Mouse (Mus musculus) small intestine, adult 2 months (tissue): ENCODE results near the gene Pcca.

Experiments
- CTCF ChIP-seq: fragments of 200-500 bp; IDR thresholded peaks from 2 replicates; pipeline ENCODE4 v1.5.1; 2012; ENCODE audit warnings: low read depth, mild to moderate bottlenecking, control low read depth, inconsistent platforms, low read length, moderate library complexity, mixed read lengths; ENCODE audit not compliant: insufficient replicate concordance, insufficient read length; ENCODE audit errors: extremely low read depth
- POLR2A ChIP-seq: fragments of 200-500 bp; IDR thresholded peaks from 2 replicates; pipeline ENCODE4 v1.6.1; 2012; ENCODE audit warnings: low read depth, mild to moderate bottlenecking, control low read depth, inconsistent platforms, low read length, moderate library complexity

- TF ChIP-seq CTCF (no peak), POLR2A (no peak)
Observed at GRCm38 (mm10) chr14:122491521-122491920, 42.6 kb upstream of the Pcca start.
